In the genomic region with DNA sequence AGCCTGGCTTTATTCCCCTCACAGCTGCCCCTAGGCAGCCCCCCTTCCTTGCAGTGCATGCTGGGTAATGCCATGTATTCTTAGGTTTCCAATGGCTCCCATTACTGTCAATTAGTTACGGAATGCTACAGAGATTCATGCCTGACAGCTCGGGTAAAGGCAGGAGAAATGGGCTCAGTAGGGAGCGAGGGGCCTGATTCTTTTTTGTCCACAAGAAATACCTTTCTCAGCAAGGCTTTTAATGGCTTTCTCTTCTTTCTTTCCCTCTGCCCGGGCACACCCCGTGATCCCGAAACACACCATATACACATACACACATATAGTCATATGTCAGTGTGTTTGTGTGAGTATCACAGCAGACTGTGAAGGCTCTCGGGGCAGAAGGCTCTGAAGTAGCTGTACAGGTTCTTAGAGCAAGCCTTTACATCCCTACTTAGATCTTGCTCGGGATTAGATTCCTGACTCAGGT, we compare ENCODE assay signal across 9 mouse cellular contexts. TPM values are rescaled to one million over a fixed set of nuclear protein-coding genes. Genes with fewer than 3 reads are reported as not detected.
DNase-seq lines count a peak whose midpoint lies in the region; ATAC-seq lines count a peak whose summit lies in the region.
"Had no signal": no experiment of that assay in that cellular context is flagged by ENCODE, and none has a peak within 500 bp of the region (broad histone marks: within the 10 kb centered on the region; RNA-seq: fewer than 3 reads in every experiment).

No protein-coding gene starts in this region.

- H3K4me2 ChIP-seq in embryonic facial prominence, embryonic 12.5 days (replicated peaks) = peak overlapping the region; percentile 16
- H3K4me2 ChIP-seq in hindbrain, embryonic 14.5 days (replicated peaks) = peak overlapping the region; percentile 39
- peak overlapping the region; percentile 44 for H3K4me2 ChIP-seq in midbrain, embryonic 16.5 days (ENCODE audit: low read length)
- H3K4me2 ChIP-seq: lung, embryonic 15.5 days had no signal

- WGBS in embryonic facial prominence, embryonic 12.5 days = 30% methylated on average over 8 of the region's 8 CpGs
- 12% methylated on average over 8 of the region's 8 CpGs for WGBS in hindbrain, embryonic 14.5 days
- 13% methylated on average over 8 of the region's 8 CpGs for WGBS in midbrain, embryonic 16.5 days

- ATAC-seq in embryonic facial prominence, embryonic 12.5 days (ENCODE audit: insufficient number of reproducible peaks, insufficient read depth, low FRiP score, low TSS enrichment) = peak; percentile 74
- peak; percentile 91 for ATAC-seq in hindbrain, embryonic 14.5 days (ENCODE audit: low FRiP score)
- peak; percentile 90 for ATAC-seq in midbrain, embryonic 16.5 days

- no peaks in the 10 kb centered on the region for H3K27me3 ChIP-seq in embryonic facial prominence, embryonic 12.5 days
- H3K27me3 ChIP-seq in hindbrain, embryonic 14.5 days (ENCODE audit: control insufficient read depth, insufficient read depth, low read length) = no peaks in the 10 kb centered on the region
- no peaks in the 10 kb centered on the region for H3K27me3 ChIP-seq in midbrain, embryonic 16.5 days (ENCODE audit: control insufficient read depth, insufficient read depth, low read depth, low read length)
- H3K27me3 ChIP-seq: lung, embryonic 15.5 days had no signal

- peak; percentile 89 for DNase-seq in embryo, embryonic 10 days (ENCODE audit: low spot score)
- peak; percentile 81 for DNase-seq in hindbrain, embryonic 14.5 days (ENCODE audit: low spot score)
- no peak for DNase-seq in spleen, adult 18-20 months
- DNase-seq in right cerebral cortex, postnatal 4 days = no peak
- DNase-seq in thymus, postnatal 4 days = no peak
- DNase-seq: heart, postnatal 14 days had no signal

- no peak overlapping the region for H3K4me3 ChIP-seq in embryonic facial prominence, embryonic 12.5 days
- H3K4me3 ChIP-seq in hindbrain, embryonic 14.5 days (replicated peaks; ENCODE audit: low read length) = no peak overlapping the region
- H3K4me3 ChIP-seq in midbrain, embryonic 16.5 days (ENCODE audit: low read depth, low read length) = peak overlapping the region; percentile 13
- H3K4me3 ChIP-seq: lung, embryonic 15.5 days had no signal

- H3K9ac ChIP-seq in embryonic facial prominence, embryonic 12.5 days = no peak overlapping the region
- peak overlapping the region; percentile 26; the same call in 1 of the 2 replicates for H3K9ac ChIP-seq in hindbrain, embryonic 14.5 days
- no peak overlapping the region; the same call in 1 of the 2 replicates for H3K9ac ChIP-seq in midbrain, embryonic 16.5 days (ENCODE audit: low read depth, low read length)
- H3K9ac ChIP-seq: lung, embryonic 15.5 days had no signal

- H3K27ac ChIP-seq in embryonic facial prominence, embryonic 12.5 days = peak overlapping the region; percentile 84
- peak overlapping the region; percentile 68 for H3K27ac ChIP-seq in hindbrain, embryonic 14.5 days
- H3K27ac ChIP-seq in midbrain, embryonic 16.5 days (ENCODE audit: low read length) = peak overlapping the region; percentile 71

- H3K4me1 ChIP-seq in embryonic facial prominence, embryonic 12.5 days = peaks cover 31% of the 10 kb centered on the region
- H3K4me1 ChIP-seq in hindbrain, embryonic 14.5 days (replicated peaks; ENCODE audit: control insufficient read depth, insufficient read depth, low read length) = 0 out of 2 replicates have a peak, but pooled peaks cover 27% of the 10 kb centered on the region
- peaks cover 19% of the 10 kb centered on the region for H3K4me1 ChIP-seq in midbrain, embryonic 16.5 days (ENCODE audit: control insufficient read depth, insufficient read depth, low read length)

- no peaks in the 10 kb centered on the region for H3K36me3 ChIP-seq in embryonic facial prominence, embryonic 12.5 days
- no peaks in the 10 kb centered on the region for H3K36me3 ChIP-seq in hindbrain, embryonic 14.5 days (replicated peaks; ENCODE audit: control insufficient read depth, insufficient read depth)
- H3K36me3 ChIP-seq in midbrain, embryonic 16.5 days (ENCODE audit: control insufficient read depth, insufficient read depth, low read length) = no peaks in the 10 kb centered on the region
- H3K36me3 ChIP-seq: lung, embryonic 15.5 days had no signal

- peaks cover 8% of the 10 kb centered on the region; the same call in 1 of the 2 replicates for H3K9me3 ChIP-seq in embryonic facial prominence, embryonic 12.5 days
- peaks cover 10% of the 10 kb centered on the region; the same call in 1 of the 2 replicates for H3K9me3 ChIP-seq in hindbrain, embryonic 14.5 days (ENCODE audit: control insufficient read depth, low read length)
- peaks cover 2% of the 10 kb centered on the region; the same call in 1 of the 2 replicates for H3K9me3 ChIP-seq in midbrain, embryonic 16.5 days (replicated peaks; ENCODE audit: control insufficient read depth, low read length, poor library complexity, severe bottlenecking)
- H3K9me3 ChIP-seq: lung, embryonic 15.5 days had no signal

RNA-seq across cellular contexts. Expression of a gene that starts 44.6 kb away (rescaled TPM):
- 12.6 and 12.9 TPM in 2 replicates for polyA plus RNA-seq in embryonic facial prominence, embryonic 12.5 days (2016; fragmentation: Nextera tagmentation; extraction: Ambion mirVana)
- 4.4 and 5.4 TPM in 2 replicates for polyA plus RNA-seq in hindbrain, embryonic 14.5 days (2014; fragmentation: Nextera tagmentation; extraction: Ambion mirVana)
- 3.2 and 4.5 TPM in 2 replicates for polyA plus RNA-seq in midbrain, embryonic 16.5 days (2015; fragmentation: Nextera tagmentation; extraction: Ambion mirVana)

Comparison
In these comparisons a context has a peak if more than half of its experiments do, and no peak if none do; other contexts are left out.
1. DNase-seq: peak in embryo, embryonic 10 days (single experiment) and hindbrain, embryonic 14.5 days (single experiment); none in spleen, adult 18-20 months (0 of 2), right cerebral cortex, postnatal 4 days (single experiment) and thymus, postnatal 4 days (single experiment).
2. Peak in every context shown above with its lines, with median percentiles within 50 percentile points of each other: ATAC-seq, H3K27ac ChIP-seq and H3K4me2 ChIP-seq.